Mouse (Mus musculus) urinary bladder, postnatal 14 days (tissue): ENCODE results near the gene Pon2.
A peak's percentile ranks its signal among the peaks of the same experiment; 100 is the strongest.

ENCODE experiments used
- DNase-seq: peaks from one replicate; pipeline ENCODE4 v3.0.0; 2021; ENCODE audit warnings: low spot score

Pon2 gene

DNA sequence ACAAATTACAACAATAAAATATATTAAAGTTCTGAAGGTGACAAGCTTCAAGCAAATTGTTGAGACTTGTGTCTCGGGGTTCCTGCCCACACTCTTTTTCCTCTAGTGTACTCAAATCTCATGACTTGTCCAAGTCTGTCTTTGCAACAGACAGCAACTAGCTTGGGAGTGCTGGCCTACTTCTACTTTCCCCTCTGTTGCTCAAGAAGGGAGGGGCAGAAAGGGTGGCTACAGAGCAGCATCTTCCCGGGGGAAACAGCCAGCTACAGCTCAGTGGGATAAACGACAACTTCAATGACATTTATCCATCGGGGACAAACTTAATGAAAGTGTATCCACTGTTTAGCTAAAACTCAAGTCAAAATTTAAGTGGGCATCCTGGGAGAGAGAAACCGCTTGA, 5.4 kb downstream of the Pon2 start:
- no peak for DNase-seq

DNA sequence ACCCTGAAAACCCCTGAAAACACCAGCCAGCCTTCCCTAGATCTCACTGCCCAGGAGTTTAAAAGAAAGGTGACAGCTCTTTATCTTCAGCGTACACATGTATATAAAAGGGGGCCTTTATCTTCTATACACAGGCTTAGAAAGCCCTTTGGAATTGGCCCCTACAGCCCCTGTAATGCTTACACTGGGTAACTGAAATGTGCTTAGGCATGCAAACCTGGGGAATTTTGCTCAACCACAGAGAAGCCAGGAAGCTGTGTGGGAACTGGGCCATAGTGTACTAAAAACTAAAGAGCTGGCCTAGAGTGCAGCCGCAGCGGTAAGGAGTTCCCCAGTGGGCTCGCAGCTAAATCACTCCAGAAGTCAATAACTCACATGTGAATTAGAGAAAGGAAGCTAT, 6.8 kb downstream of the Pon2 start:
- DNase-seq: peak; percentile 14

DNA sequence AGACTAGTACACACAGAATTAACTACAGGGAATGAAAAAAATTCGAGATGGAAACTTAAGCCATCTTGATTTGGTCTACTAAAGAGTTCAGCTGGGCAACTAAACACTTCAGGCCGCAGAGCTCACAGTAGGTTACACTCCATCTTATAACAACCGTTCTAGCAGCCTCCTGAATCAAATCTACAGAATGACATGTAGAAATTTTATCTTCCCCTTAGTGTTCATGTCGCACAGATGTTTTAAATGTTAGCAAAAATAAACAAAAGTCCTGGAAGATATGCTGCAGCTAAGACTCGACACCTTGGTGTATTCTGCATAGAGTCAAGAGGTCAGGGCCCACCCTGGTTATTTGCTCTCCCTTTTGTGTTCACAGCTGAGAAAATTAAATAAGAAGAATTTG, 10.3 kb downstream of the Pon2 start:
- no peak for DNase-seq

DNA sequence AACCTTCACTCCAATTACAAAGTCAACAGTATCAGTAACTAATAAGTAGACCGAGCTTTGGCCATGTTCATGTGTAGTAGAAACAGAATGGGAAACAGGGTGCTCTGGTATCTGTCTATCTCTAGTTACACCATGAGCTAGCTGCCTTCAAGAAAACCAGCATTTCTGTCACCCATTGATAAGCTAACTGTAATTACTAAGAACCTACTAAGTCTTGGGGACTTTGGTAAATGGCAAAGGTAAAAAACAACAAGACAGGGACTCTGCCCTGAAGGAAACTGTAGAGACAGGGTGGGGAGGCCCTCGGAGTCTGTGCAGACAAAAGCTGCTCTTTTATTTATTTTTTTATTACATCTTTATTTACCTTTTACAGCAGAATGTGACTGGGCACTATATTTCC, 10.9 kb downstream of the Pon2 start:
- no peak for DNase-seq

DNA sequence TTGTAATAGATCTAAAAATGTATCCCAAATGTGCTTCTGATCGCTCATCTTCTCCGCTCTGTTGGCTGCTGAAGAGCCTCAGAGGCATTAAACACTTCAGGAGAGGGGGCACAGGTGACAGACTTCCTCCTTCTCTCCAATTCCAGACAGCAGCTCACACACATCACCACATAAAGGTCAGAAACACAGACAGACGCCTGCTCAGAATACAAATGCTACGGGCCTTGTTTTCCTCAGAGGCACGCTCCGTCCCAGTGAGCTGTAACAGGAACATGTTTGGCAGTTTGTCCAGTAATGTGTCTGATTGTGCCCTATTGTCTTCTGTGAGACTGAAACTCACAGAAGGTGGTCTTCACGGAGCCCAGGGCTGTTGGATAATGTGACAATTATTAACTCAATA, 15.8 kb downstream of the Pon2 start:
- no peak for DNase-seq

DNA sequence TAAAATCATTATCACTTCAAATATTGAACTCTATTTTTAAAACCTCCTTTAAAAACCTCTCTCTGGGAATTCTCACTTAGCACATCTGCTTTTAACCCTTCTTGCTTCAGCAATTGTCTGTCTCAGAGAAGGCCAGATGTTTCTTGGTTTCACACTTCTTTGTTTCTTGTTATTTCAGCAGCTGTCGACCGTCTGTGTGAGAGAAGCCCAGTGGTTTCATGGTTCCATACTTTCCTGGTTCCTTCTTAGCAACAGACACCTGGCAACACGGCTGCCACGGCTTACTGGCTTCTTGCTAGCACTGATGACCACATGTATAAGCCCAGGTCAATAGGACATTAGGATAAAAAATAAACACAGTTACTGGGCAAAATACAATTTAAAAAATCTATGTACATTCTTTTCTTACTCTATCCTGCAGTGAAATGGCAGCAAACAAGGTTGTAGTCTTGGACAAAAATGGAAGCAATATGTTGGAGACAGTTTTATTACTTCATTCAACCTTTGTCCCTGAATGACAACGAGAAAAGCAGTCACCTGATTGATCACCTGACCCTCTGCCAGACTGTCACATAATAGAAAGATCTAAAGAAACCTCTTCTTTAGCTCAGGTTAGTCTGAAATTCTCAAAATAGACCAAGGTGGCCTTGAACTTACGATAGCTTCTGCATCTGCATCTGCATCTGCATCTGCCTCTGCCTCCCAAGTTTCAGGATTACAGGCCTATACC, 17.5 kb downstream of the Pon2 start:
- DNase-seq: no peak

DNA sequence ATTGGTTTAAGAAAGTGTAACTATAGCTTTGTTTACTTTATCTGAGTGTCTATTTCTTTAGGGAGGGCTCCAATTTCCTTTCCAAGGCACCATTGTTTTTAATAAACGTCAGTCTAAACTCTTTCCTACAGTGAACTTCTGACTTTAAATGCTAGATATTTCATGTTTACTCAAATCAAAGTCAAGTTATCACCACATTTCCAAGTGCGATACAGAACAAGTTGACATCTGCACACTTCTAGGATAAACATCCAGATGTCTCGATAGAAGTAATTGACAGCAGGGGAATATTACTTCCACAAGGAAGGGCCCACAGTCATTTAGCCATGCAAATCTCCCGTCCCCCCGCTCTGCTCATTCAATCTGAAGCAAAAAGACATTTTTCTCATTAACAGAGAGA, 20.3 kb downstream of the Pon2 start:
- no peak for DNase-seq

DNA sequence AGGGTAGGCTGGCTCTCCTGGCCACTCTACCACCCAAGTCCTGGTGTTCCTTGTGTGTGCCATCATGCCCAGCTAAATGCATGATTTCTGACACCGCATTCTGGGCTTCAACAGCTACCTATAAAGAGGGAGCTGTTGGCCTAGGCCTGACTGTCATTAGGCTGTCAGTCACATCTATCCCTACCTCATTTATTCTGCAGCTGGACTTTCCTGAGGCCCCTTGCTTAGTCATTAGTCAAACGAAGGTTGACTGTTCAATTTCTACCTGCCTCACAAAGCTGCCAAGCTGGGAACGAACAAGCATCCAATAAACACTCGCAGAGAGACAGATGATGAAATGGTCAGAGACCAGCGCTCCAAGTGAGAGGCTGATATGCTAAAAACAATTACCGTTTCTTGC, 28.6 kb downstream of the Pon2 start:
- DNase-seq: no peak

DNA sequence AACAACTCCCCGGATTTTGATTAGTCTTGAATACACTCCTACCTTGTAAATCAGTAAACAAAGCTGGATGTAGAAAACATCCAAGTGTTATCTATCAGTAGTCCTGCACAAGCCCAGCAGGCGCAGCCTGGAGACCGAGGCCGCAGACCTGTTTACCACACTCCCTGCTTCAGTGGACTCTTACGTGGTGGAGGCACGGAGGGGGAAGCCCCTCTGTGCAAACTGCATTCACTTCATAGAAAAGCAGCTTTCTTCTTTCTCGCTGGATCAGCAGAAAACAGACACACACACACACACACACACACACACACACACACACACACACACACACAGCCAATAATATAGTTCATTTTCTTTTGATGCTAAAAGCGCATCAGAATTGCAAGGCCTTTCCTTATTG, 33.5 kb downstream of the Pon2 start:
- no peak for DNase-seq

DNA sequence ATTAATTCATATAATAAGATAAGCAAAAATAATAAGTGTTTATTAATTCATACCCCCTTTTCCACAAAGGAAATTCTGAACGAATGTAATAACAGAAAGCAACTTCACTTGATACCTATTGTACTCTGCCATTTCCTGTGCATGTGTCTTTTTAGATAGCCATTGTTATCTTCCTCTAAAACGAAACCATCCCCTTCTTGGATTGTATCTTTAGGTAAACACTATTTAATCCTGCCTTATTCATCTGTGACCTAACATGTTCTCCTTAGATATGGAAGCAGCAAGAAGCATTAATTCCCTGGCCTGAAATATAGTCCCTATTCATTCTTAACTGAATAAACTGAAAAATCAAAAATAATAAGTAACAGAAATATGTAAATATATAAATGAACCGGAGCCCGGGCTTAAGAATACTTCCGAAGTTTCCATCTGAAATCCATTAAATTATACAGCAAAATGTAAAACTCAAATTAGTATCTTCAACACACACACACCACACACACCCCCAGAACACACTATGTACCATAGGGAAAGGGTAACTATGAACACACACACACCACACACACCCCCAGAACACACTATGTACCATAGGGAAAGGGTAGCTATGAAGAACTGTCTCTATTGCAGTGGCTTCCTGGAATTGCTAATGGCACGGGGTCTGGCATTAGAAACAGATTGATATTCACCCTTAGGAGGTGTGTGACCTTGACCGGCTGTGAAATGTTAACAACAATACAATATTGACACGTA, 34.8 kb downstream of the Pon2 start:
- no peak for DNase-seq

DNA sequence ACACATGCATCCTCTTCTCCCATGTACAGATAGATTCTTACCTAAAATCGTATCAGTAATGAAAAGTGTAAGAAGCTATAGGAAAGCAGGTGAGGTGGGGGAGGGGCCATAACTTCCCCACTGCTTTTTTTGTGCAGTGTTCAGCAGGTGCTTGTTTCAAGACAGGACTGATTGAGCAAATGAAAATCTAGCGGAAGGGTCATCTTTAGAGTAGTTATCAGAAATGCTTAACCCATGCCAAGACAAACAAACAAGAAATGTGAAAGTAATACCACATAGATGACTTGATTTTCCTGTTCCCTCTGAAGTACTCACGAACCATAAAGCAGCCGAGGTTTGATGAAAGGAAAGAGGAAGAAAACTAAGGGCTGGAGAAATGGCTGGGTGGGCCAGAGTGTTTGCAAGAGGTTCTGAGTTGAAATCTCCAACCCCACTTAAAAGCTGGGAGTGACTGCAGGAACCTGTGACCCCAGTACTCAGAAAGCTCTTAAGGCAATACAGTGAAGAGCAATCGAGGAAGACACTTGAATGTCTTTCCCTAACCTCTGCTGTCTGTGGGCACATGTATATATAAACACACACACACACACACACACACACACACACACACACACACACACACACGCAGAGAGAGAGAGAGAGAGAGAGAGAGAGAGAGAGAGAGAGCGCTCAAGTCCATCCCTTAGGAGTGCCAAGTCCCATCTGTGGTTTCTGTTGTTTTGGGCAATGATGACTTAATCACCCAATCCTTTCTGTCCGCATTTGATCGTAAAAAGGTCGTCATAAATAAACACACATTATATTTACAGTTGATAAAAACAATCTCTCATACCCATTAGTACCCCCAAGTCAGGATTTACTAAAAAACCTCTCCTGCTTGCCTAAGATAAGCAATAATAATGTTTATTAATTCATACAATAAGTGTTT, 35.7 kb downstream of the Pon2 start:
- DNase-seq: peak; percentile 12

DNA sequence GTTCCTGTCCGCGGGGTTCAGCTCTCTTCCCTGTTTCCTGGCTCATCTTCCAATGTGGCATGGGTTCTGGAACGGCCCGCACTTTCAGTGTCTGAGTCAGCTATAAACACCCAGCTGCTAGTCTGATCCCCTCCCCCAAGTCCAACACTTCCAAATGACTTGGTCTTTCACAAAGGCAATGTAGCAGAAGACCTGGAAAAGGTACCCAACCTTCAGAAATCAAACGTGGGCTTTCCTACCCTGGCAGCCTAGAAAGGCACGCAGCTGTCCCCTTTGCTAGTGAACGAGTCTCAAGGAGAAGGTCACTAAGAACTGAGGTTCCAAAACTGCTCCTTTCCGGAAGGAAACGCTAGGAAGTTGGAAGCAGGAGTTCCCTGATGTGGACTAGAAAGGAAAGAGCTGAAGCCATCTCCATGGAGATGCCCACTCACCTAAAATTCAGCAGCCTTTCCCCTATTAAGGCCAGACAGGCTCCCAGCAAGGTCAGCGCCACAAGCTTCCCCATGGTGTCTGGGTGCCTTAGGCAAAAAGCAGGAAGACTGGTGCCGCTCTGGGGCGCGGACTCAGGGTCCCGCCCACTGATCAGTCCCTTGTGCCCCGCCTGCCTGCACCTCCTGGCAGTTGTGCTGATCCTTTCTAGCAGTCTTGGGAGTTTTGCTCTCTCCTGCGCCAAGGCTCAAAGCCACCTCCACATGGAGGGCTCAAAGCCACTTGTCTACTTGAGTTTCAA, 42.4 kb downstream of the Pon2 start, which contains the start of gene Pon3:
Gene Pon3 (minus strand): TSS at position 565 of the 730 bp plus-strand sequence.
- peak; percentile 74 for DNase-seq

DNA sequence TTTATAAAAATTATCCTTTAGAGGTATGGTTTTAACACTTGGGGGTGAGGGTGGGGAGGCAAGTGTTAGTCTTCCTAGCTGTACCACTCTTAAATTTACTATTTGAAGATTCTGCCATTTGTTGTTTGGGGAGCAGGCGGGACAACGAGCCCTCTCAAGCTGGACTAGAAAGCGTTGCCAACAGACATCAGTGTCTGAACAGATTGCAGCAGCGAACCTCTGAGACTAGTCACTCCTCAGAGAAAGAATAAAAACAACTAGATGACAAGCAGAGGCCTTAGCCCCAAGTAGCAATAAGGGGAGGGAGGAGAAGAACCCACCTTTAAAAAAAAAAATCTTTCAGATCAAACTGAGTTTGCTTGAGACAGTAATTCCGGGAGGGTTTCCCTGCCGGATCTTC, 43.0 kb downstream of the Pon2 start:
- no peak for DNase-seq

DNA sequence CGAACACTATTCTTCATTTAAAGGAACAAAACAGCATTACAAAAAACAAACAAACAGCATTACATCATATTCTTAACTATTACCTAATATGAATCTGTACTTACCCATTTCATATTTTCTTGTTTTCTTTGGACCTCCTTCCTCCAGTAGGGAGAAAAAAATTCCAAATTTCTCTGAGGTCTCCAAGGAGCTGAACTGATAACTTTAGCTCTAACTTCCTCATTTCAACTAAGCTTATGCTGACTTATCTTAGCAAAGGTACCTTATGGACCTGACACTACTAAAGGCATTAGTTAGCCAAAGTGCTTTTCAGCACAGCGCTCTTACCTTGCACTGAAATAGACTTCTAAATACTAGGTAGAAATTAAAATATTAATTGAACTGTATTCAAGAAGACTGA, 43.4 kb downstream of the Pon2 start:
- no peak for DNase-seq

DNA sequence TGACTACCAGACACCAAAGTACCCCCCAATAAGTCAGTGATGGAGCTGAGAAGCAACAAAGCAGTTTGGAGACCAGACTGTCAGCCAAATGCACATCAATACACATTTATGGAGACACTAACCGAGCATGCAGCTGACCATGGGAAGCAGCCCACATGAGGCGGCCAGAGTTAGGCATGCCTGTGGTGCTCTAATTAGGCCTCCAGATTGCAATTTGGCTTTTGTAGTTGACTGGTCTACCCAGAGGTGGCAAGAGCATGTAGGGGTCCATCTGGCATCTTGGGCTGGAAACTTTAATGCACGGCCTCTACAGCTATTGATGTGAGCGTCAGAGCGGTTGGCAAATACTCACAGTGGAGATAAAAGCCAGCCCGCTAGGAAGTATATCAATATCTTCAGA, 52.3 kb downstream of the Pon2 start:
- no peak for DNase-seq

DNA sequence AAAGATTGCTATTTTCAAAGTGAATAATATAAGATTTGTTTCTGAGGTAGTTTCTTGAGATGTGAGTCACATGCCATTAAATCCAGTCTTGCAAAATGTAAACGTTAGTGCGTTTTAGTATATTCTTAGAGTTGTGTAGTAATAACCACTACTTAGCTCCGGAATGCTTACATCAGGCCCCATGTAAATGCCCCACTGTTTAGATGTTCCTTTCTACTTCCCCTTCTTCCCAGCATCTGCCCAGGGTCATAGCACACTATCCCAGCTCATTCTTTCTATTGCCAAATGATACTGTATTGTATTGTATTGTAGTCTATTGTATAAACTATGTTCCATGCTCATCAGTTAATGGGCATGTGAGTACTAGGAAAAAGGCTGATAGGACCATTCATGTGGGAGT, 59.5 kb downstream of the Pon2 start:
- DNase-seq: no peak

DNA sequence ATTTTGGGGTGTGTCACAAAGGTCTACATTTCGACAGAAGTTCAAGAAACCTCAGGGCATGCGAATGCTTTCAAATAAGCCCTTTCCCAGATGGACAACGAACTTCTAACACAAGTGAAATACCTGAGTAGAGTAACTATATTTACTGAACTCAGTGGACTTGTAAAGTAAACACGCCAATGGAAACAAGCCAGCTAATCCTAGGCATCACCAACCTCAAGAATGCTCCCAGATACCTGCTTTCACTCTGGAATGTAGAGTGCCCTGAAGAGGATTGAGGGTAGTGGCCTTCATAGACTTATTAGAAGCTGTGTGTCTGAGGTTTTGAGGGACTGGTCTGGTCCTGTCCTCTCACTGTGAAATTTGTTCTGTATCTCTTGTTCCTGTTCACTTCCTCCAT, 60.7 kb downstream of the Pon2 start:
- DNase-seq: no peak

DNA sequence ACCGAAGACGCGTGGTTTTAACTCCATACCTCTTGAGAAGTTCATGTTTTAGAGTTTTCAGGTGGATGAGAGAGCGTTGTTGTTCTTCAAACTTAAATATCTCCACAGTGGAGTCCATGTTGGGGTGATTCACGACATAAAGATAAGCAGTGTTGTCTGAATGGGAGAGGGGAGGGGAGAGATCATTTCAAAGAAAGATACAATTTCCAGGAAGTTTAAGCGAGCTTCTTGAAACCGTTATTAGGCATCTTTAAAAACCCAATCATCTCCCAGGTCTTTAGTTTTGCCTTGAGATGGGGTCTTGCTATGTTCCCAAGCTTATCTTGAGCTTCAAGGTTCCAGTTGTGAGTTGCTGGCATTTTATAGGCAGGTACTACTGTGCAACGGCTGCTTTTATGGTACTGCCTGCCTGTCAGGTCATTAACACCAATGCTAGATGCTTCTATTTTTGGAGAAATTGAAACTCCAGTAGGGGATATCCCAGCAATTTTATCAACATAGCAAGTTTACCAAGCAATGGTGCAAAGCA, 61.3 kb downstream of the Pon2 start:
- no peak for DNase-seq

DNA sequence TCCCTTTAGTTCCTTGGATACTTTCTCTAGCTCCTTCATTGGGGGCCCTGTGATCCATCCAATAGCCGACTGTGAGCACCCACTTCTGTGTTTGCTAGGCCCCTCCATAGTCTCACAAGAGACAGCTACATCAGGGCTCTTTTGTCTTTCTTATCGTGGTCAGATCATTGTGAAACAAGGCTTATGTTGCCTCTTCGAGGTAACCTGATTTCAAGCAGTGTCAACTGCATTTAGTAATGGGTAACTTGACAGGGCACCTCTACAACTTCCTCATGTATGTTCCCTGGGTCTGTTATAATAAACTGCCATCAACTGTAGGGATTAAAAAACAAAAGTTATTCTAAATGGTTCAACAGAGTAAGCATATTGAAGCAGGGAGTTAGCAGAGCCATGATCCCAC, 63.7 kb downstream of the Pon2 start:
- DNase-seq: no peak

DNA sequence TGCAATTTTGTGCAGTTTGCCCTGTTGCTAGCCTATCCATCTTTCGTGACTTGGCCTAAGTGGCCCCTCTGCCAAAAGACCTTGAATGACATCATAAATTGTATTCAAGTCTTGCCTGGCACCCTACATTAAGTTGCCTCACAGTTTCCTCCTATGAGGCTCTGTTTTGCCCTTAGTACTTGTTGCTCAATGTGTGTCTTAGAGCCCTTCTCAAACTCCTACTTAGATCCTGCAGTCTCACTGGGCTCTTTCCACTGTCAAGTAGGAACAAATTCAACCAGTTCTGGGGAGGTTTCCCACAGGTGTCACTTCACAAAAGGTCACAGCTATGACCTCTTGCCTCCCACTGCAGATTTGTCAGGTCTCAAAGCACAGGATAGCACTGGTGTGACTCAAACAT, 64.4 kb downstream of the Pon2 start:
- no peak for DNase-seq

DNA sequence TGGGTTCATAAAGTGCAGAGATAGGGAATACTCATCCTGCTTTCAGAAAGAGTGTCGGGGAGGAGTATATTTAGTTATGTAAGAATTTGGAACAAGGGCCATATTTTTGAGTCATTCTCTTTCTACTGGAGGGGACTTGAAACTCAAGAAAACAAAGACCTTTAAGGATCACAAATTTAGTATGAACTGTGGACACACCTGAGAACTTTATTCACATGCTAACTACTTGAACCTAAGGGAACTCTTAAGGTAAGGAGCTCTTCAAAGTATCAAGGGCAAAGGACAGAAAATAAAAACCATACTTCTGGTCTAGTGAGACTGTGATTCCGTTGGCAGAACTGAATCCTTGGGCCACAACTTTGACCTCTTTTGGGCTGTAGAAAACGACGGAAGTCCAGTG, 66.2 kb downstream of the Pon2 start:
- no peak for DNase-seq

DNA sequence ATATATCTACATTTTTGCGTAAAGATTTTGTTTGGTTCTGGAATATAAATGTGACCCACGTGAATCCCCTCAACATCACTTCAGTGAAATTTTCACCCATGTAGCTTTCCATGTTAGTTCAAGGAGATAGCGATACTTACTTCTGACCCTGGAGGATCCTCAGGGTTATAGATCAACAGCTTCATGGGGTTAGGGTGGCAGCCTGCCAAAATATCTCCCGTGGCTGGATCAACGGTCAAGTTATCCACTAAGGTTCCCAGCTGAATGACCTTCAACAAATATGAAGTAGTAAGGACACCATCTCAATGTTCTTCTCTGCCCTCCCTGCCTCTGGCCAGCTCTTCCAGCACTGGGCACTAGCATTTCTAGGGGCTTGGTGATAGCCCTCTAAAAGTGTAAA, 68.0 kb downstream of the Pon2 start:
- no peak for DNase-seq
